Comparison of ENCODE assay signal across 22 mouse cellular contexts in genomic region chr6:94987427-94987826, GRCm38 (mm10).
A peak's percentile ranks its signal among the peaks of the same experiment; 100 is the strongest.
DNase-seq lines count a peak whose midpoint lies in the region; ATAC-seq lines count a peak whose summit lies in the region.
"Had no signal": no experiment of that assay in that cellular context is flagged by ENCODE, and none has a peak within 500 bp of the region (broad histone marks: within the 10 kb centered on the region; RNA-seq: fewer than 3 reads in every experiment).

No protein-coding gene starts in this region.

- WGBS in embryonic facial prominence, embryonic 10.5 days, result 42% methylated on average over 5 of the region's 5 CpGs
- 35% methylated on average over 5 of the region's 5 CpGs for WGBS in embryonic facial prominence, embryonic 14.5 days
- 61% methylated on average over 5 of the region's 5 CpGs for WGBS in midbrain, embryonic 10.5 days

- H3K9ac ChIP-seq in embryonic facial prominence, embryonic 14.5 days (ENCODE audit: low read depth, low read length), result no peak overlapping the region
- H3K9ac ChIP-seq: heart, embryonic 13.5 days; hindbrain, embryonic 12.5 days had no signal

- no peaks in the 10 kb centered on the region for H3K27me3 ChIP-seq in embryonic facial prominence, embryonic 10.5 days (replicated peaks; ENCODE audit: low read depth, poor library complexity, severe bottlenecking)
- no peaks in the 10 kb centered on the region for H3K27me3 ChIP-seq in embryonic facial prominence, embryonic 14.5 days (replicated peaks; ENCODE audit: control insufficient read depth, insufficient read depth, low read length)
- H3K27me3 ChIP-seq in midbrain, embryonic 10.5 days (ENCODE audit: low read depth, poor library complexity, severe bottlenecking), result no peaks in the 10 kb centered on the region
- H3K27me3 ChIP-seq: hindbrain, embryonic 12.5 days had no signal

- peaks cover 6% of the 10 kb centered on the region; the same call in 1 of the 2 replicates for H3K4me1 ChIP-seq in embryonic facial prominence, embryonic 10.5 days
- no peaks in the 10 kb centered on the region for H3K4me1 ChIP-seq in embryonic facial prominence, embryonic 14.5 days (ENCODE audit: control insufficient read depth, insufficient read depth, low read length)
- H3K4me1 ChIP-seq in midbrain, embryonic 10.5 days, result peaks cover 6% of the 10 kb centered on the region; the same call in 1 of the 2 replicates
- H3K4me1 ChIP-seq: heart, embryonic 13.5 days; hindbrain, embryonic 12.5 days had no signal

- no peak overlapping the region for H3K27ac ChIP-seq in embryonic facial prominence, embryonic 10.5 days (replicated peaks)
- no peak overlapping the region for H3K27ac ChIP-seq in embryonic facial prominence, embryonic 14.5 days (replicated peaks; ENCODE audit: low read depth, low read length)
- no peak overlapping the region for H3K27ac ChIP-seq in midbrain, embryonic 10.5 days (replicated peaks)
- H3K27ac ChIP-seq: heart, embryonic 13.5 days; hindbrain, embryonic 12.5 days had no signal

- H3K36me3 ChIP-seq in embryonic facial prominence, embryonic 10.5 days (replicated peaks), result no peaks in the 10 kb centered on the region
- H3K36me3 ChIP-seq in embryonic facial prominence, embryonic 14.5 days (ENCODE audit: control insufficient read depth, insufficient read depth, low read length), result no peaks in the 10 kb centered on the region
- no peaks in the 10 kb centered on the region for H3K36me3 ChIP-seq in midbrain, embryonic 10.5 days
- H3K36me3 ChIP-seq: G1E; heart, embryonic 13.5 days; hindbrain, embryonic 12.5 days had no signal

- peak; percentile 8 for DNase-seq in A20 (ENCODE audit: low read depth, low spot score)
- peak; percentile 15 for DNase-seq in embryonic facial prominence, embryonic 10.5 days (ENCODE audit: low spot score)
- peak; percentile 80 for DNase-seq in embryonic facial prominence, embryonic 14.5 days (ENCODE audit: low spot score)
- peak; percentile 29 for DNase-seq in retina, postnatal 1 day
- DNase-seq in midbrain, embryonic 10.5 days (ENCODE audit: low spot score), result no peak
- DNase-seq in spleen, postnatal 10 days (ENCODE audit: low spot score in 2 of 2), result no peak
- DNase-seq: adrenal gland, postnatal 10 days; B cell, adult 2 months; cerebellum, adult 11-12 months; cerebellum, adult 9-10 months; cerebellum, postnatal 25 days; gastrocnemius, postnatal 14 days; heart, postnatal 4 days had no signal

- peak; percentile 92 for ATAC-seq in embryonic facial prominence, embryonic 14.5 days (ENCODE audit: low read depth)
- ATAC-seq: CD4-positive, CD25-positive, alpha-beta regulatory T cell, adult 4 months; forebrain, embryonic 16.5 days; hindbrain, embryonic 16.5 days; inflammation-experienced regulatory T-cells, adult 6 months; intestine, postnatal 0 days had no signal

- H3K4me3 ChIP-seq in embryonic facial prominence, embryonic 10.5 days, result no peak overlapping the region
- no peak overlapping the region for H3K4me3 ChIP-seq in embryonic facial prominence, embryonic 14.5 days (ENCODE audit: low read depth, low read length)
- no peak overlapping the region for H3K4me3 ChIP-seq in midbrain, embryonic 10.5 days
- H3K4me3 ChIP-seq: erythroblast, embryonic 14.5 days; heart, embryonic 13.5 days; hindbrain, embryonic 12.5 days had no signal

- H3K9me3 ChIP-seq in embryonic facial prominence, embryonic 10.5 days, result no peaks in the 10 kb centered on the region
- H3K9me3 ChIP-seq in embryonic facial prominence, embryonic 14.5 days (ENCODE audit: control insufficient read depth, low read length), result no peaks in the 10 kb centered on the region
- H3K9me3 ChIP-seq in midbrain, embryonic 10.5 days (replicated peaks), result no peaks in the 10 kb centered on the region
- H3K9me3 ChIP-seq: G1E; heart, embryonic 13.5 days; hindbrain, embryonic 12.5 days had no signal

- H3K4me2 ChIP-seq in embryonic facial prominence, embryonic 14.5 days (ENCODE audit: low read depth, low read length), result no peak overlapping the region
- H3K4me2 ChIP-seq: heart, embryonic 13.5 days; hindbrain, embryonic 12.5 days had no signal

Comparison
In these comparisons a context has a peak if more than half of its experiments do, and no peak if none do; other contexts are left out.
1. DNase-seq: peak in A20 (single experiment), embryonic facial prominence, embryonic 10.5 days (single experiment), embryonic facial prominence, embryonic 14.5 days (single experiment) and retina, postnatal 1 day (single experiment); none in midbrain, embryonic 10.5 days (single experiment) and spleen, postnatal 10 days (0 of 2).